Mouse (Mus musculus) cortical plate, adult 2 months (tissue): Measurements from ENCODE around the gene 4931428L18Rik. TPM values are rescaled to one million over a fixed set of nuclear protein-coding genes. Genes with fewer than 3 reads are reported as not detected.

Experiments used
- H3K27ac ChIP-seq: fragments of 200-500 bp; 2 replicates; pipeline ENCODE4 v1.5.1; 2012; ENCODE audit warnings: low read length, control low read depth, inconsistent platforms; ENCODE audit not compliant: insufficient read depth
- H3K4me1 ChIP-seq: fragments of 200-500 bp; 2 replicates; pipeline ENCODE4 v1.6.1; 2011; ENCODE audit warnings: low read length; ENCODE audit not compliant: control insufficient read depth, insufficient read depth
- H3K4me3 ChIP-seq: fragments of 200-500 bp; 2 replicates; pipeline ENCODE4 v1.5.1; 2011; ENCODE audit warnings: mild to moderate bottlenecking, low read length, control low read depth; ENCODE audit not compliant: insufficient read depth
- CTCF ChIP-seq: fragments of 200-500 bp; IDR thresholded peaks from 2 replicates; pipeline ENCODE4 v1.5.1; 2011; ENCODE audit warnings: mild to moderate bottlenecking, control low read depth, low read length; ENCODE audit not compliant: insufficient read depth; ENCODE audit errors: extremely low read depth
- POLR2A ChIP-seq: fragments of 200-500 bp; IDR thresholded peaks from 2 replicates; pipeline ENCODE4 v1.6.1; 2011; ENCODE audit warnings: mild to moderate bottlenecking, low read length, control low read depth; ENCODE audit not compliant: insufficient read depth; ENCODE audit errors: extremely low read depth
- polyA plus RNA-seq: library from polyadenylated mRNA; depleted of rRNA; stranded (reverse); fragments of >200 nt; gene quantifications from 2 replicates; pipeline ENCODE4 v1.2.3, GENCODE M21; 2012

4931428L18Rik gene
- polyA plus RNA-seq, 1 experiment, result not detected

DNA sequence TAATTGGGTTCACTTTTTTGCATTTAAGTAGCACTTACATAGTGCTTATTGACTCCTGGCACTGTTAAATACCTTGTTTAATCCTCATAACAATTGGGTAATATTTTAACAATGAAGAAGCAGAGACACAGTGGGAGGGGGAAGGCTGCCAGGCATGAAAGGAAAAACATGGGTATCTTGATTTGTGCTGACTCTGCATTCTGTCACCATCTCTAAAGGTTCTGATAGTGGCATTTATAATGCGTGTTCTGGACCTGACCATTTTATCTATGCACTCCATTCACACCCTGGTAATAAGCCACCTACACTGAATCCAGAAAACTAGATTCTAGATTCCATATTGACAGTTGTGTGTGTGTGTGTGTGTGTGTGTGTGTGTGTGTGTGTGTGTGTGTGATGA lies 26.9 kb downstream of the 4931428L18Rik start:
- Histone ChIP-seq H3K27ac (no peak overlapping the region), H3K4me3 (no peak overlapping the region), H3K4me1 (no peaks in the 10 kb centered on the region)
- no peak for TF ChIP-seq POLR2A
- TF ChIP-seq CTCF, result no peak

DNA sequence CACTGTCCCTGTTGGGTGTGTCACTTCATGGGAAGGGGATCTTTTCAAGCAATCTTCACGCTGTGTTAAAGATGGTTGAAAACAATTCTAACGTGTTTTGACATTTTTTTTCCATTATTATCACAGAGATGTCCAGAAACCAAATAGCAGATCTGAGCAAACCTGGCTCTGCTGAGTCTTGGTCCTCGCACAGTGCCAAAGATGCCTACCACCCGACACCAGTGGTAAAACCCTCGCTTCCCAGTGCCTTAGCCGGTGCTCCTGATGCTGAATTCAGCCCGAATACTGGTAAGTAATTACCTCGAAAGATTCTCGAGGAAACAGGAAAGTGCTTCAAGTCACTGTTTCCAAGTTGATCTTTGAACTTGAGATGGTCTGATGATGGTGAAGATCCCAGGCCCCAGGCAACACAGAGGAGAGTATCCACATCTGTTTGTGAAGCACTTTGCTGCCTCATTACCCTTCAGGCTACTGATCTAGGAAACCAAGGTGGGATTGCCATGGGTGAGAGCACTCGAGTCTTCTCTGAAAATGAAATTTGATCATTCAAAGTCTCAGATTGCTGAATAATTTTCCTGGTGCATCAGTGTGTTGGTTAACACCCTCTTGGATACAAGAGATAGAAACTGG lies 32.1 kb downstream of the 4931428L18Rik start:
- TF ChIP-seq POLR2A (no peak), CTCF (no peak)
- Histone ChIP-seq H3K4me3 (no peak overlapping the region), H3K27ac (no peak overlapping the region), H3K4me1 (no peaks in the 10 kb centered on the region)

DNA sequence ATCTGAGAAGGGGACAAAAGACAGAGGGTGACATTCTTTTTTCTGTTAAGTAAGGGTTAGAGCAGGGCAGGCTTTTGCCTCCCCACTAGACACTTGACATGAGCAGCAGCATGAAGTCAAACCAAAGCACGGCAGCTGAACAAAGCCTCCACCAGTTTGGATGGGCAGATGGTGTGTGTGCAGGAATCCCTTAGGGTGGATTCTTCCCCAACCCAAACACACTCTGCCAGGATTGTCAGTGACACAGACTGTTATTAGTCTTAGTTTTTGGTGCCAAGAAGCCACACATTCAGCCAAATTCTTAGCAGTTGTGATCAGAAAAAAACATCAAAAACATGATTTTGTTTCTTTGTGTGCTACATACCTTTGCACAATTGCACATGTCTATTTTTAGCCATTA lies 44.2 kb downstream of the 4931428L18Rik start:
- TF ChIP-seq CTCF, result no peak
- no peak for TF ChIP-seq POLR2A
- H3K27ac ChIP-seq, result no peak overlapping the region
- no peaks in the 10 kb centered on the region for H3K4me1 ChIP-seq
- no peak overlapping the region for H3K4me3 ChIP-seq

DNA sequence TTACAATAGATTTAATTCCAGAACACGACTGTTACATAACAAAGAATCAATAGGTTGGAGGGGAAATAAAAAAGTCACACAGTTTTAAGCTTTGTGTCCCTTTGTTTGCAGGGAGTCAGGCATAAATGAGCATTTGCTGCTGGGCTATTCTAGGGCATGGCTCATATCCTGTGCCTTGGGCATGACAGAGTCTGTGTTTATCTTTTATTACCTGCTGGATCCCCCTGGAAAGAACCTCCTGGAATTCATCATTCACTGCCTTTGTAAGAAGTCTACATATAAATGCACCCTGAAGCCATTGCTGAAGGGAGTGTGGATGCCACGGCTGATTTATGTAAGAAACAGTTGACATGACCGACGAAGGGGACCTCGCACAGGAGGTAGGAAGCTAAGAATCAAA lies 46.4 kb downstream of the 4931428L18Rik start, which contains the start of gene Lgsn:
Gene Lgsn, plus strand, starts transcription at position 301 of the 400 bp plus-strand sequence.
- Histone ChIP-seq H3K4me1 (no peaks in the 10 kb centered on the region), H3K4me3 (no peak within 1 kb of the TSS), H3K27ac (no peak within 1 kb of the TSS)
- TF ChIP-seq POLR2A (no peak), CTCF (no peak)

DNA sequence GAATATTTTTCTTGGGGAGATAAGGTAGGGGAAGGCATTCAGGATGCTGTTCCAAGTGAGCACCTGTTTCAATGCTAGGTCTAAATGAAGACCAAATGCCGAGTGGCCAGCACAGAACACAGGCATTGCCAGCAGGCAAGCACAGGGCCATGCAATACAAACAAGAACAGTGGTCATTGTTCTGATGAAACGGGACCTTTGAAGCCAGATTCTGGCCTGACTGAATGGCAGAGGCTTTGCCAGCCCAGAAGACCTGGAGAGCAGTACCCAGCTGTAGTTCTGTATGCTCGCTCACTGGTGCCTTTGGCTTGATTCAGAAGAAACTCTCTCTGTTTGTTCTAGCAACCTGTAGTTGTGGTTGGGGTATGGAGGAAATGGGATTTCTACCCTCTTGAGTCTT lies 47.1 kb downstream of the 4931428L18Rik start:
- Histone ChIP-seq H3K27ac (no peak overlapping the region), H3K4me3 (no peak overlapping the region), H3K4me1 (no peaks in the 10 kb centered on the region)
- TF ChIP-seq CTCF (no peak), POLR2A (no peak)

DNA sequence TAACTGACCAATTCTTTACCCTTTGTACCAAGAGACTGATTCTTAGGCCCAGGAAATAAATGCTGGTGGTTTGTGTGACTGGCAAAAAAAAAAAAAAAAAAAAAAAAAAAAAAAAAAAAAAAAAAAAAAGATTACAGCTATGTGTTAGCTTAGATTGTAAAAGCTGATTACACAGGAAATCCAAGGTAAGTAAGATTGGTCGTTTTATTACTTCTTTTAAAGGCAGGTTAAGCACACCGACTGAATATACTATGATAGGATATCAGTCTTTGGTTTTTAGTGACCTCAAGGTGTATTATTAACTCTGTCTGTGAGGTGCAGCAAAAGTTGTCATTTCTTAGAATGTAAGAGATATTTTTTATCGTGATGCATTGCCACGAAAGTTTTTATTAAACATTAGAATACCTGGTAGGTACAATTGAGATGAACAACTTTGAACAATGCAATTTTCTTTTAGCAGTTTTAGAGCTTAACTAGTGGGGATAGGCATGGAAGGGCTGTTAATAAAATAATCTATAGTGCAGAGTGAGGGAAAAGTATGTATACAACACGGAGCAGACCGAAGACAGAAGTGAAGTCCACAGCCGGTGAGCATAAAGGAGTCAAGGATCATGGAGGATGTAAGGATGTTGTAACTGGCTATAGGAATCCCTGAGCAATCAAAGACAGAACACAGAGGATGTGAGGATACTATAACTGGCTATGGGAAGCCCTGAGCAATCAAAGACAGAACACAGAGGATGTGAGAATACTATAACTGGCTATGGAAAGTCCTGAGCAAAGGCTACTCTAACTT lies 57.0 kb downstream of the 4931428L18Rik start:
- no peak overlapping the region for H3K27ac ChIP-seq
- TF ChIP-seq CTCF, result no peak
- TF ChIP-seq POLR2A, result no peak

DNA sequence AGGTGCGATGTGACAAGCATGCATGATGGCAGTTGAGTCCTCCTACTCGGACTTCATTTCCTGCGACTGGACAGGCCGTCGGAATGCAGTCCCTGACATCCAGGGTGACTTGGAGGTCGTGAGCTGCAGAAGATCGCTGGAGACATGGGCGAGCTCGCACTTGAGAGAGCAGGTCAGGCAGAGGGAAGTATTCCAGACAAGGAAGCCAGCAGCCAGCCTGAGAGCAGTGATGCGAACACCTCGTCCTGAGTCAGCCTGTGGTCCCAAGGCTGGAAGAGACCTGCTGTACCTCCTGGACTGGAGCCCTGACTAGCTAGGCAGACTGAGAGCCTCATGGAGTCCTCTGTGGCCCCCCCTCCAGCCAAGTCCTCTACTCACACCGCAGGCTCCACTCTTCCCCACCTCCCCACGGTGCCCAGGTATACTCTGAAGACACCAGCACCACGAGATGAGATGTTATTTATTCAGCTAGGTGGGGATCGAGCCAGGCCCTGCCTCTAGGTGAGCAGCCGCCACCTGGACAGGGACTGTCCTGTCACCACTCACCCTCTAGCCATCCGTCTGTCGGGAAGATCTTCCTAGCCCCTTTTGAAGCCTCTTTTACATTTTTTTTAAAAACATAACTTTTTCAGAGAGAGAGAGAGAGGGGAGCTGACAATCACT lies 57.8 kb downstream of the 4931428L18Rik start:
- no peak overlapping the region for H3K27ac ChIP-seq
- H3K4me1 ChIP-seq, result no peaks in the 10 kb centered on the region
- no peak for TF ChIP-seq POLR2A
- TF ChIP-seq CTCF, result no peak
- H3K4me3 ChIP-seq, result no peak overlapping the region

More for the DNA sequence above, 57.0 kb downstream of the 4931428L18Rik start:
- H3K4me1 ChIP-seq, result no peaks in the 10 kb centered on the region
- H3K4me3 ChIP-seq, result no peak overlapping the region

DNA sequence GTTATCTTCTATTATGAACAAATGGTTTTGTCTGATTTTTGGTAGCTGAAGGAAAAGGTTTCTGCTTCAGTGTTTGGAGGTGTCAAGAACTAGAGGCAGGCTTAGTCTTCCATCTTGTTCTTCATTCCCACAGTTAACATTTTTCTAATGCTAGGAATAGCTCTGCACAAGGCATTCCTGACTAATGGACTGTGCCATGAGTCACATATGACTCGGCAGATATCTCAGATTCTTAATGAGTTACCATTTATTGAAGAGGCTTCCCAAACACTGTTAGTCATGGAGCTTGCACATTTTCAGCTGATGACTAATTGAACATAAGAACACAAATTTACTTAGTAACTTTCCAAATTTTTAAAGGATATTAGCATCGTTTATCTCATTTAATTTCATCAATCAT lies 65.6 kb downstream of the 4931428L18Rik start:
- no peaks in the 10 kb centered on the region for H3K4me1 ChIP-seq
- no peak for TF ChIP-seq CTCF
- no peak for TF ChIP-seq POLR2A
- H3K27ac ChIP-seq, result no peak overlapping the region
- no peak overlapping the region for H3K4me3 ChIP-seq

DNA sequence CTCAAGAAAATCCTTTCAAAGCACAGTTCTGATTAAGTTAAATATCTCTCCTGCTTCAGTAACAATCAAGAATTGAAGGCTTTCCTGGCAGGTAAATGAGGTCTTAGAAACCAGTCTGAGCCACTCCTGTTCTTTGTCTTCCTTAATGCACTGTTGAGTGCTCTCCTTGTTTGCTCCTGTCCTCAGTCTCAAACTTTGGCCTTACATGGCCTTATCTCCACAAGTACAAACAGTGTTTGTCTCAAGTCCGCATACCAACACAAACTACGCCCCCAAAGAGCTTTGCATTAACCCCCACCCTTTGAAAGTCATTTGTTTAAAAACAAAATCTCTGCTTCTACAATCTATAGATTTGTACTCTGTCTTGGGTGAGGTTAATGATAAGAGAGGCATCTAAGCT lies 66.3 kb downstream of the 4931428L18Rik start:
- no peak overlapping the region for H3K27ac ChIP-seq
- H3K4me1 ChIP-seq, result no peaks in the 10 kb centered on the region
- TF ChIP-seq CTCF, result no peak
- H3K4me3 ChIP-seq, result no peak overlapping the region
